In the genomic region with DNA sequence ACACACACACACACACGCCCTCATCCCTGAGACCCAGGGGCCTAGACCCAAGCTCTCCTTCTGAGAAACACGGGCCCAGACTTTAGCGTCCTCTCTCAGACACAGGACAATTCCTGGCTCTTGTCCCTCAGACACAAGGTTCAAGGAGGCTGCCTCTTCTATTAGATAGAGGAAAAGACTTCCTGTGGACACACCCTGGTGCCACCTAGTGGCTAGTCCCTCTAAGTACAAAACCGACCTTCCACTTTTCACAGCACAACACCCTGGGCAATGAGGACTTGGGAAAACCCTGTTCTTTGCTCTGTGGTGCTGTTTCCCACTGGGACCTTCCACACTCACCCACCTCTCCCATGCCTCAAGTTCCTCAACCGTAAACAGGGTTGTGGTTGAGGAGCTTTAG, we compare ENCODE assay signal across 13 mouse cellular contexts. TPM values are rescaled to one million over a fixed set of nuclear protein-coding genes. Genes with fewer than 3 reads are reported as not detected.
DNase-seq lines count a peak whose midpoint lies in the region; ATAC-seq lines count a peak whose summit lies in the region.
"Had no signal": no experiment of that assay in that cellular context is flagged by ENCODE, and none has a peak within 500 bp of the region (broad histone marks: within the 10 kb centered on the region; RNA-seq: fewer than 3 reads in every experiment).

No protein-coding gene starts in this region.

- H3K4me2 ChIP-seq in embryonic facial prominence, embryonic 11.5 days (ENCODE audit: low read depth, low read length), result no peak overlapping the region
- H3K4me2 ChIP-seq: embryonic facial prominence, embryonic 13.5 days; limb, embryonic 12.5 days; midbrain, embryonic 12.5 days had no signal

- no peak overlapping the region for H3K27ac ChIP-seq in embryonic facial prominence, embryonic 11.5 days (replicated peaks; ENCODE audit: low read depth, low read length)
- H3K27ac ChIP-seq: embryonic facial prominence, embryonic 13.5 days; limb, embryonic 12.5 days; midbrain, embryonic 12.5 days had no signal

- 65% methylated on average over 5 of the region's 5 CpGs for WGBS in embryonic facial prominence, embryonic 11.5 days

- no peaks in the 10 kb centered on the region for H3K9me3 ChIP-seq in embryonic facial prominence, embryonic 11.5 days (replicated peaks; ENCODE audit: control insufficient read depth, low read length)
- H3K9me3 ChIP-seq: embryonic facial prominence, embryonic 13.5 days; limb, embryonic 12.5 days; midbrain, embryonic 12.5 days had no signal

- H3K36me3 ChIP-seq in embryonic facial prominence, embryonic 11.5 days (replicated peaks; ENCODE audit: control insufficient read depth, insufficient read depth, low read depth, low read length), result no peaks in the 10 kb centered on the region
- H3K36me3 ChIP-seq: embryonic facial prominence, embryonic 13.5 days; limb, embryonic 12.5 days; midbrain, embryonic 12.5 days had no signal

- H3K4me3 ChIP-seq in embryonic facial prominence, embryonic 11.5 days (ENCODE audit: low read depth, low read length), result no peak overlapping the region
- H3K4me3 ChIP-seq: embryonic facial prominence, embryonic 13.5 days; limb, embryonic 12.5 days; midbrain, embryonic 12.5 days had no signal

- intact Hi-C loops in left cerebral cortex, postnatal 14 days (cut with DNase I), result no loop called here

- no peaks in the 10 kb centered on the region for H3K27me3 ChIP-seq in embryonic facial prominence, embryonic 11.5 days (ENCODE audit: control insufficient read depth, insufficient read depth, low read length)
- H3K27me3 ChIP-seq: embryonic facial prominence, embryonic 13.5 days; midbrain, embryonic 12.5 days had no signal

- H3K4me1 ChIP-seq in embryonic facial prominence, embryonic 11.5 days (ENCODE audit: control insufficient read depth, insufficient read depth, low read length), result no peaks in the 10 kb centered on the region
- H3K4me1 ChIP-seq: embryonic facial prominence, embryonic 13.5 days; limb, embryonic 12.5 days; midbrain, embryonic 12.5 days had no signal

- no peak overlapping the region for H3K9ac ChIP-seq in embryonic facial prominence, embryonic 11.5 days (replicated peaks; ENCODE audit: low read length)
- H3K9ac ChIP-seq: embryonic facial prominence, embryonic 13.5 days; limb, embryonic 12.5 days; midbrain, embryonic 12.5 days had no signal

- ATAC-seq in embryonic facial prominence, embryonic 11.5 days (replicated peaks; ENCODE audit: insufficient number of reproducible peaks, low FRiP score, low TSS enrichment, low read depth), result no peak

- DNase-seq in kidney, postnatal 4 days, result peak; percentile 28 to 47
- no peak for DNase-seq in kidney, postnatal 10 days
- peak; percentile 57 for DNase-seq in A20 (ENCODE audit: low read depth, low spot score)
- peak; percentile 82 for DNase-seq in ES-CJ7 (ENCODE audit: low read depth, low spot score)
- peak; percentile 36 for DNase-seq in embryonic facial prominence, embryonic 11.5 days (ENCODE audit: low spot score)
- DNase-seq in frontal cortex, postnatal 36 days (ENCODE audit: low spot score in 2 of 2), result no peak
- no peak for DNase-seq in left cerebral cortex, postnatal 14 days (ENCODE audit: low spot score in 2 of 2)
- DNase-seq: adrenal gland, adult 2 months had no signal

RNA-seq across cellular contexts. Expression of a gene that starts 7.6 kb away (rescaled TPM):
- polyA plus RNA-seq in embryonic facial prominence, embryonic 11.5 days (2014; fragmentation: Nextera tagmentation; extraction: Ambion mirVana), result not detected in 2 replicates
- not detected for total RNA-seq in left cerebral cortex, postnatal 14 days (2021)
- total RNA-seq: adrenal gland, adult 2 months; gastrocnemius, adult 8-10 months had no signal
- polyA plus RNA-seq: adrenal gland, adult 2 months; embryonic facial prominence, embryonic 13.5 days; intestine, embryonic 14.5 days; limb, embryonic 12.5 days; midbrain, embryonic 12.5 days had no signal

RNA-seq across cellular contexts. Expression of a gene that starts 24.5 kb away (rescaled TPM):
- polyA plus RNA-seq in embryonic facial prominence, embryonic 11.5 days (2014; fragmentation: Nextera tagmentation; extraction: Ambion mirVana), result not detected in 2 replicates
- not detected for total RNA-seq in left cerebral cortex, postnatal 14 days (2021)
- total RNA-seq: adrenal gland, adult 2 months; gastrocnemius, adult 8-10 months had no signal
- polyA plus RNA-seq: adrenal gland, adult 2 months; embryonic facial prominence, embryonic 13.5 days; intestine, embryonic 14.5 days; limb, embryonic 12.5 days; midbrain, embryonic 12.5 days had no signal

RNA-seq across cellular contexts. Expression of a gene that starts 40.6 kb away (rescaled TPM):
- not detected in 2 replicates for polyA plus RNA-seq in embryonic facial prominence, embryonic 11.5 days (2014; fragmentation: Nextera tagmentation; extraction: Ambion mirVana)
- not detected for total RNA-seq in left cerebral cortex, postnatal 14 days (2021)
- total RNA-seq: adrenal gland, adult 2 months; gastrocnemius, adult 8-10 months had no signal
- polyA plus RNA-seq: adrenal gland, adult 2 months; embryonic facial prominence, embryonic 13.5 days; intestine, embryonic 14.5 days; limb, embryonic 12.5 days; midbrain, embryonic 12.5 days had no signal

RNA-seq across cellular contexts. Expression of a gene that starts 45.0 kb away (rescaled TPM):
- polyA plus RNA-seq in embryonic facial prominence, embryonic 11.5 days (2014; fragmentation: Nextera tagmentation; extraction: Ambion mirVana), result 0.28 TPM in 1 of 2 replicates, not detected in the other
- total RNA-seq in left cerebral cortex, postnatal 14 days (2021), result not detected
- total RNA-seq: adrenal gland, adult 2 months; gastrocnemius, adult 8-10 months had no signal
- polyA plus RNA-seq: adrenal gland, adult 2 months; intestine, embryonic 14.5 days; limb, embryonic 12.5 days; midbrain, embryonic 12.5 days had no signal

RNA-seq across cellular contexts. Expression of a gene that starts 49.9 kb away (rescaled TPM):
- polyA plus RNA-seq in embryonic facial prominence, embryonic 11.5 days (2014; fragmentation: Nextera tagmentation; extraction: Ambion mirVana), result not detected in 2 replicates
- not detected for total RNA-seq in left cerebral cortex, postnatal 14 days (2021)
- total RNA-seq: adrenal gland, adult 2 months; gastrocnemius, adult 8-10 months had no signal
- polyA plus RNA-seq: adrenal gland, adult 2 months; embryonic facial prominence, embryonic 13.5 days; intestine, embryonic 14.5 days; limb, embryonic 12.5 days; midbrain, embryonic 12.5 days had no signal

Comparison
In these comparisons a context has a peak if more than half of its experiments do, and no peak if none do; other contexts are left out.
1. DNase-seq: peak in kidney, postnatal 4 days (2 of 2), A20 (single experiment), ES-CJ7 (single experiment) and embryonic facial prominence, embryonic 11.5 days (single experiment); none in kidney, postnatal 10 days (single experiment), frontal cortex, postnatal 36 days (0 of 2) and left cerebral cortex, postnatal 14 days (0 of 2).